Mouse (Mus musculus): ENCODE measurements around the gene Gramd1b. TPM values are rescaled to one million over a fixed set of nuclear protein-coding genes. Genes with fewer than 3 reads are reported as not detected.

Gene Gramd1b
- total RNA-seq, 2 experiments from 2014 or later = 147 to 167 TPM

GRCm38 (mm10) chr9:40403750-40404149 lies 127.4 kb downstream of the Gramd1b start:
- DNase-seq (ENCODE audit: low spot score in 2 of 2) = peak in 1 of 2 experiments; percentile 29

- no peak for DNase-seq (ENCODE audit: low spot score in 2 of 2)
Observed at GRCm38 (mm10) chr9:40401818-40402217, 129.4 kb downstream of the Gramd1b start.

- DNase-seq (ENCODE audit: low spot score in 2 of 2) = no peak
Observed at GRCm38 (mm10) chr9:40400854-40401253, 130.3 kb downstream of the Gramd1b start.

- DNase-seq (ENCODE audit: low spot score in 2 of 2) = no peak
Observed at GRCm38 (mm10) chr9:40400171-40400570, 131.0 kb downstream of the Gramd1b start.

GRCm38 (mm10) chr9:40399359-40399932 lies 131.7 kb downstream of the Gramd1b start:
- DNase-seq (ENCODE audit: low spot score in 2 of 2) = no peak

- DNase-seq (ENCODE audit: low spot score in 2 of 2) = no peak
Observed at GRCm38 (mm10) chr9:40397471-40398245, 133.5 kb downstream of the Gramd1b start.

- peak; percentile 52 to 85 for DNase-seq (ENCODE audit: low spot score in 2 of 2)
Observed at GRCm38 (mm10) chr9:40397036-40397435, 134.1 kb downstream of the Gramd1b start.

GRCm38 (mm10) chr9:40396171-40396570 lies 135.0 kb downstream of the Gramd1b start:
- no peak for DNase-seq (ENCODE audit: low spot score in 2 of 2)

- peak; percentile 75 to 78 for DNase-seq (ENCODE audit: low spot score in 2 of 2)
Observed at GRCm38 (mm10) chr9:40391852-40392695, 139.1 kb downstream of the Gramd1b start.

GRCm38 (mm10) chr9:40391359-40391758 lies 139.8 kb downstream of the Gramd1b start:
- DNase-seq (ENCODE audit: low spot score in 2 of 2) = no peak

GRCm38 (mm10) chr9:40390904-40391303 lies 140.3 kb downstream of the Gramd1b start:
- peak; percentile 40 to 44 for DNase-seq (ENCODE audit: low spot score in 2 of 2)

- no peak for DNase-seq (ENCODE audit: low spot score in 2 of 2)
Observed at GRCm38 (mm10) chr9:40390396-40390760, 140.8 kb downstream of the Gramd1b start.

- no peak for DNase-seq (ENCODE audit: low spot score in 2 of 2)
Observed at GRCm38 (mm10) chr9:40389669-40390395, 141.4 kb downstream of the Gramd1b start.

GRCm38 (mm10) chr9:40389175-40389574 lies 142.0 kb downstream of the Gramd1b start:
- DNase-seq (ENCODE audit: low spot score in 2 of 2) = no peak

- no peak for DNase-seq (ENCODE audit: low spot score in 2 of 2)
Observed at GRCm38 (mm10) chr9:40384781-40385180, 146.4 kb downstream of the Gramd1b start.

GRCm38 (mm10) chr9:40382508-40382907 lies 148.7 kb downstream of the Gramd1b start:
- DNase-seq (ENCODE audit: low spot score in 2 of 2) = peak in 1 of 2 experiments; percentile 50

GRCm38 (mm10) chr9:40381416-40382411 lies 149.5 kb downstream of the Gramd1b start:
- peak; percentile 71 to 78 for DNase-seq (ENCODE audit: low spot score in 2 of 2)

GRCm38 (mm10) chr9:40376711-40377410 lies 154.3 kb downstream of the Gramd1b start:
- DNase-seq (ENCODE audit: low spot score in 2 of 2) = no peak

GRCm38 (mm10) chr9:40376139-40376541 lies 155.0 kb downstream of the Gramd1b start:
- DNase-seq (ENCODE audit: low spot score in 2 of 2) = peak; percentile 73
